Mouse (Mus musculus): ENCODE measurements at regions not wholly inside any gene's neighbourhood (a gene's known extent, or its start where the extent isn't known, plus 50 kb on each side); places are given as distances from the start of the nearest gene placed in this dataset.

- WGBS, result 58% methylated on average over 3 of the region's 3 CpGs
- Histone ChIP-seq H3K9ac (ENCODE audit: low read depth, low read length) (no peak overlapping the region), H3K36me3 (ENCODE audit: control insufficient read depth, insufficient read depth, low read length) (no peaks in the 10 kb centered on the region), H3K27me3 (replicated peaks; ENCODE audit: control insufficient read depth, insufficient read depth, low read length) (no peaks in the 10 kb centered on the region), H3K27ac (ENCODE audit: low read length) (no peak overlapping the region), H3K4me1 (ENCODE audit: control insufficient read depth, insufficient read depth, low read length) (no peaks in the 10 kb centered on the region), H3K4me2 (ENCODE audit: low read depth, low read length) (no peak overlapping the region), H3K4me3 (ENCODE audit: low read length) (no peak overlapping the region), H3K9me3 (ENCODE audit: control insufficient read depth, low read length) (no peaks in the 10 kb centered on the region)
- no peak for ATAC-seq
These were observed 258.7 kb upstream of the Rbms1 start for GRCm38 (mm10) chr2:61221676-61222075.

- Histone ChIP-seq H3K27ac (ENCODE audit: low read length) (no peak overlapping the region), H3K4me2 (ENCODE audit: low read depth, low read length) (no peak overlapping the region), H3K9ac (ENCODE audit: low read depth, low read length) (no peak overlapping the region), H3K9me3 (ENCODE audit: control insufficient read depth, low read length) (no peaks in the 10 kb centered on the region), H3K27me3 (replicated peaks; ENCODE audit: control insufficient read depth, insufficient read depth, low read length) (no peaks in the 10 kb centered on the region), H3K4me3 (ENCODE audit: low read length) (no peak overlapping the region), H3K36me3 (ENCODE audit: control insufficient read depth, insufficient read depth, low read length) (no peaks in the 10 kb centered on the region), H3K4me1 (ENCODE audit: control insufficient read depth, insufficient read depth, low read length) (no peaks in the 10 kb centered on the region)
- ATAC-seq, result no peak
- 82% methylated on average over 2 of the region's 2 CpGs for WGBS
These were observed 258.2 kb upstream of the Rbms1 start for GRCm38 (mm10) chr2:61221157-61221556.

DNA sequence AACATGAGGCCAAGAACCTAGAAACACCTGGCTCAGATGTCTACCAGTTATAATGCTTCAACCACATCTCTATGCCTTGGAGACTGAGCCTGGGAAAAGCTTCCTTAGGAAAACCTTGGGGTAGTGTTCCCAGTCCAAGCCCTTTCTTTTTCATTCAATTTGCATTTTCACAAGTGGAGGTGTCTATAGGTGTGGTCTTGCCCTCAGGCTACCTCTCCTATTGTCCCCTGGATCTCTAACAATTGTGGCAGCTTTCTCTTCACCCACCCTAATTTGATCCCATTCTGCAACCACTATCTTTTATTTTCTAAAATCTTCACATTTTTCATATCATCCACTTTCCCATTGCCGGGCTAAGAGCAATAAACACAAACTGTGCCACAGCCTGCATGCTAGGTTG lies 251.0 kb upstream of the Rbms1 start:
- Histone ChIP-seq H3K36me3 (ENCODE audit: control insufficient read depth, insufficient read depth, low read length) (no peaks in the 10 kb centered on the region), H3K4me3 (ENCODE audit: low read length) (no peak overlapping the region), H3K9me3 (ENCODE audit: control insufficient read depth, low read length) (no peaks in the 10 kb centered on the region), H3K4me1 (ENCODE audit: control insufficient read depth, insufficient read depth, low read length) (no peaks in the 10 kb centered on the region), H3K4me2 (ENCODE audit: low read depth, low read length) (no peak overlapping the region), H3K27ac (ENCODE audit: low read length) (no peak overlapping the region), H3K9ac (ENCODE audit: low read depth, low read length) (no peak overlapping the region), H3K27me3 (replicated peaks; ENCODE audit: control insufficient read depth, insufficient read depth, low read length) (no peaks in the 10 kb centered on the region)
- WGBS, result 93% methylated on average over 1 of the region's 1 CpGs
- ATAC-seq, result no peak

- Histone ChIP-seq H3K36me3 (ENCODE audit: control insufficient read depth, insufficient read depth, low read length) (no peaks in the 10 kb centered on the region), H3K9ac (ENCODE audit: low read depth, low read length) (no peak overlapping the region), H3K9me3 (ENCODE audit: control insufficient read depth, low read length) (no peaks in the 10 kb centered on the region), H3K4me1 (ENCODE audit: control insufficient read depth, insufficient read depth, low read length) (no peaks in the 10 kb centered on the region), H3K27ac (ENCODE audit: low read length) (no peak overlapping the region), H3K27me3 (replicated peaks; ENCODE audit: control insufficient read depth, insufficient read depth, low read length) (no peaks in the 10 kb centered on the region), H3K4me2 (ENCODE audit: low read depth, low read length) (no peak overlapping the region), H3K4me3 (ENCODE audit: low read length) (no peak overlapping the region)
- no peak for ATAC-seq
These were observed 238.4 kb upstream of the Rbms1 start for GRCm38 (mm10) chr2:61201387-61201786.

DNA sequence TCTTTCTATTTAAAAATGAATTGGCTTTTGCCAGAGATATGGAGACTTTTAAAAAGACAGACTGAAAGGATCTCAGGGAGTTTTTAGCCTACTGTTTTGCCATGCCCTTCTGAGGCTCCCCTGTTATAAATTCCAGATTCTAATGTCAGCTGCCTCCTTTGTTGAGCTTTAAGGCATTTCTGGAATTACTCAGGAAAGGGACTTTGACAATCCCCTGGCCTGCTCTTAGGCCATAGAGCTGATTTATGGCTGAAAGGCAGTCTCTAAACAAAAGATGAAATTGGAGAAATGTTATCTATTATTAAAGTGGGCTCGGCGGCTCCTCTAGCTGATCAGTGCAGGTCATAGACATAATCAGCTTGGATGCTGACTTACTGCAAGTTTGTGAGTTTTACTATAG lies 231.0 kb upstream of the Rbms1 start:
- no peak for ATAC-seq
- 11% methylated on average over 2 of the region's 2 CpGs for WGBS

GRCm38 (mm10) chr2:61182424-61182979 lies 219.5 kb upstream of the Rbms1 start:
- no peak overlapping the region for H3K9ac ChIP-seq (ENCODE audit: low read depth, low read length)
- no peaks in the 10 kb centered on the region for H3K36me3 ChIP-seq (ENCODE audit: control insufficient read depth, insufficient read depth, low read length)
- no peak overlapping the region for H3K4me2 ChIP-seq (ENCODE audit: low read depth, low read length)
- no peak for ATAC-seq
- H3K27me3 ChIP-seq (replicated peaks; ENCODE audit: control insufficient read depth, insufficient read depth, low read length), result no peaks in the 10 kb centered on the region
- WGBS, result 53% methylated on average over 8 of the region's 8 CpGs
- no peaks in the 10 kb centered on the region for H3K9me3 ChIP-seq (ENCODE audit: control insufficient read depth, low read length)
- no peak overlapping the region for H3K4me3 ChIP-seq (ENCODE audit: low read length)
- H3K27ac ChIP-seq (ENCODE audit: low read length), result no peak overlapping the region
- H3K4me1 ChIP-seq (ENCODE audit: control insufficient read depth, insufficient read depth, low read length), result no peaks in the 10 kb centered on the region

More for the DNA sequence above, 231.0 kb upstream of the Rbms1 start:
- H3K9me3 ChIP-seq (ENCODE audit: control insufficient read depth, low read length), result no peaks in the 10 kb centered on the region
- no peak overlapping the region for H3K4me3 ChIP-seq (ENCODE audit: low read length)
- H3K4me1 ChIP-seq (ENCODE audit: control insufficient read depth, insufficient read depth, low read length), result no peaks in the 10 kb centered on the region
- H3K27ac ChIP-seq (ENCODE audit: low read length), result no peak overlapping the region
- no peaks in the 10 kb centered on the region for H3K27me3 ChIP-seq (replicated peaks; ENCODE audit: control insufficient read depth, insufficient read depth, low read length)
- H3K4me2 ChIP-seq (ENCODE audit: low read depth, low read length), result no peak overlapping the region
- no peaks in the 10 kb centered on the region for H3K36me3 ChIP-seq (ENCODE audit: control insufficient read depth, insufficient read depth, low read length)
- no peak overlapping the region for H3K9ac ChIP-seq (ENCODE audit: low read depth, low read length)

DNA sequence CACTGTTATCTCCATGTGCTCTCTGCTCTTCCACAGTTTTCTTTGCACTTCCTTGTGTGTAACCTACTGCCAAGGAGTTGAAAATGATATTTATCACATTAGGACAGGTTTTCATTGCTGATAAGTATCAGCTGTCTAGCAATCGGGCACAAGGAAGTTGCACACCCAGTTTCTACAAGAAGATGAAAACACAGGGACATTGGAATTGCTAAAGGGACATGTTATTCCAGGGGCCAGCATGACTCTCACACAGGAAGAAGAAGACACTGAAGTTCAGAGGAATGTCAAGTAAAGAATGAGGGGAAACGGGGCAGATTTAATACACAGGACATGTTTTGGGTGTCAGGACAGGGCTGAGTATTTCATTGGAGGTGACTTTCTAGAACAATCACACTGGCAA lies 214.8 kb upstream of the Rbms1 start:
- no peak overlapping the region for H3K9ac ChIP-seq (ENCODE audit: low read depth, low read length)
- no peaks in the 10 kb centered on the region for H3K9me3 ChIP-seq (ENCODE audit: control insufficient read depth, low read length)
- H3K36me3 ChIP-seq (ENCODE audit: control insufficient read depth, insufficient read depth, low read length), result no peaks in the 10 kb centered on the region
- no peak overlapping the region for H3K4me3 ChIP-seq (ENCODE audit: low read length)
- 75% methylated on average over 2 of the region's 2 CpGs for WGBS
- no peak for ATAC-seq
- H3K4me2 ChIP-seq (ENCODE audit: low read depth, low read length), result no peak overlapping the region
- no peak overlapping the region for H3K27ac ChIP-seq (ENCODE audit: low read length)
- H3K4me1 ChIP-seq (ENCODE audit: control insufficient read depth, insufficient read depth, low read length), result peaks cover 3% of the 10 kb centered on the region; the same call in 1 of the 2 replicates
- no peaks in the 10 kb centered on the region for H3K27me3 ChIP-seq (replicated peaks; ENCODE audit: control insufficient read depth, insufficient read depth, low read length)

GRCm38 (mm10) chr2:61176807-61177206 lies 213.8 kb upstream of the Rbms1 start:
- Histone ChIP-seq H3K4me2 (ENCODE audit: low read depth, low read length) (no peak overlapping the region), H3K27me3 (replicated peaks; ENCODE audit: control insufficient read depth, insufficient read depth, low read length) (no peaks in the 10 kb centered on the region), H3K36me3 (ENCODE audit: control insufficient read depth, insufficient read depth, low read length) (no peaks in the 10 kb centered on the region), H3K9me3 (ENCODE audit: control insufficient read depth, low read length) (no peaks in the 10 kb centered on the region), H3K4me1 (ENCODE audit: control insufficient read depth, insufficient read depth, low read length) (peaks cover 3% of the 10 kb centered on the region; the same call in 1 of the 2 replicates), H3K27ac (ENCODE audit: low read length) (no peak overlapping the region), H3K4me3 (ENCODE audit: low read length) (no peak overlapping the region), H3K9ac (ENCODE audit: low read depth, low read length) (no peak overlapping the region)
- 17% methylated on average over 2 of the region's 2 CpGs for WGBS
- ATAC-seq, result no peak

DNA sequence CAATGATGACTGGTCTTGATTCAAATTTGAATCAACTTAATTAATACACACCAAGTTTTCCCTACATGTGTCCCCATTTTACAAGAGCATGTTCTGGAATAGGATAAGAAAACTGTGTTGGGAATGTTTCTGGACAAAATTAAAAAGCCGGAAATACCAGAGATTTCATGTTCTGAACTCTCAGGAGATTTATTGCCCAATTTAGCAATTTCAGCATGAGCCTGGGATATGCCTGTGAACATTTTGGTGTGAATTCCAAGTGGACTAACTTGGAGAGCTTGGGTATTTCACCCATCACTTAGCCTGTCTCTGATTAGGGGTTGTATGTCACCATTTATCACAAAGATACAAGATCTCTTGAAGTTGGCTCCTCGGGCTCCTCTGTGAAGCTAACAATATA lies 210.6 kb upstream of the Rbms1 start:
- Histone ChIP-seq H3K9me3 (ENCODE audit: control insufficient read depth, low read length) (no peaks in the 10 kb centered on the region), H3K36me3 (ENCODE audit: control insufficient read depth, insufficient read depth, low read length) (no peaks in the 10 kb centered on the region), H3K9ac (ENCODE audit: low read depth, low read length) (no peak overlapping the region), H3K4me1 (ENCODE audit: control insufficient read depth, insufficient read depth, low read length) (peaks cover 3% of the 10 kb centered on the region; the same call in 1 of the 2 replicates), H3K27ac (ENCODE audit: low read length) (no peak overlapping the region), H3K4me3 (ENCODE audit: low read length) (no peak overlapping the region), H3K4me2 (ENCODE audit: low read depth, low read length) (no peak overlapping the region), H3K27me3 (replicated peaks; ENCODE audit: control insufficient read depth, insufficient read depth, low read length) (no peaks in the 10 kb centered on the region)
- no peak for ATAC-seq
- 58% methylated on average over 2 of the region's 2 CpGs for WGBS

DNA sequence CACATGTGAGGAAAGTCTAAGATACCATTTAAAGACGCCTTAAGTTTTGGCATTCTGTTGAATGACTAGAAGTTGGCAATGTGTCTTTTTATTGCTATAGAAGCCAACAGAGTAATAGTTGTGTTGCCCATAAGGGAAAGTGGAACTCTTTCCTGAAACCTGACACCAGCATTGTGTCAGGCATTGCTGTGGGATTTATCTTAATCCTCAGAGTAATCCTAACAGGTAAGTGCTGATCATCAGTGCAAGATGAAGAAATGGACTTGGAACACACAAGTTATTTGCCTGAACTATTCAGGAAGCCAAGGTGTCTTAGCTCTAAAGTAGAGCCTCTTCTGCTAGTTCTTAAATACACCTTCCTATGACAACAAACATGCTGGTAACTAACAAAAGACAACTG lies 198.3 kb upstream of the Rbms1 start:
- 94% methylated on average over 1 of the region's 1 CpGs for WGBS
- H3K4me1 ChIP-seq (ENCODE audit: control insufficient read depth, insufficient read depth, low read length), result no peaks in the 10 kb centered on the region
- no peaks in the 10 kb centered on the region for H3K9me3 ChIP-seq (ENCODE audit: control insufficient read depth, low read length)
- no peak overlapping the region for H3K4me2 ChIP-seq (ENCODE audit: low read depth, low read length)
- no peak overlapping the region for H3K4me3 ChIP-seq (ENCODE audit: low read length)
- H3K36me3 ChIP-seq (ENCODE audit: control insufficient read depth, insufficient read depth, low read length), result no peaks in the 10 kb centered on the region
- H3K27ac ChIP-seq (ENCODE audit: low read length), result no peak overlapping the region
- no peak overlapping the region for H3K9ac ChIP-seq (ENCODE audit: low read depth, low read length)
- ATAC-seq, result no peak
- H3K27me3 ChIP-seq (replicated peaks; ENCODE audit: control insufficient read depth, insufficient read depth, low read length), result no peaks in the 10 kb centered on the region
